Mouse (Mus musculus) CH12.LX (cell line): Measurements from ENCODE around the gene Iqca. TPM values are rescaled to one million over a fixed set of nuclear protein-coding genes. Genes with fewer than 3 reads are reported as not detected.

ENCODE experiments used
- DNase-seq: peaks from one replicate; pipeline ENCODE4 v3.0.0-alpha.2; 2013; ENCODE audit errors: extremely low read depth
- H3K27ac ChIP-seq: 2 replicates; pipeline ENCODE4 v1.5.1; 2012; ENCODE audit warnings: low read depth, mild to moderate bottlenecking, control low read depth, moderate library complexity; ENCODE audit not compliant: insufficient read depth
- H3K27me3 ChIP-seq: replicated peaks from 2 replicates; pipeline ENCODE3; 2012; ENCODE audit warnings: inconsistent platforms
- H3K36me3 ChIP-seq, 2 experiments: replicated peaks in 1 of 2; 2 replicates each; pipeline versions ENCODE3 to v1.6.1; 2012; ENCODE audit warnings: inconsistent platforms in 1 of 2, low read length in 1 of 2, mild to moderate bottlenecking in 1 of 2, mixed read lengths in 1 of 2, moderate library complexity in 1 of 2; ENCODE audit not compliant: control insufficient read depth in 1 of 2, insufficient read depth in 1 of 2
- H3K4me1 ChIP-seq, 2 experiments: 2 replicates each; pipeline ENCODE4 v1.6.1; 2012; ENCODE audit warnings: inconsistent platforms in 1 of 2, moderate library complexity in 1 of 2; ENCODE audit not compliant: insufficient read depth in 2 of 2, control insufficient read depth in 1 of 2
- H3K4me2 ChIP-seq: 2 replicates; pipeline ENCODE4 v1.6.1; 2012; ENCODE audit warnings: low read depth, mild to moderate bottlenecking, control low read depth; ENCODE audit not compliant: poor library complexity, insufficient read depth, severe bottlenecking
- H3K4me3 ChIP-seq, 3 experiments: fragments of 150-350 bp in 1 of 3; sonication (generic) in 1 of 3; replicated peaks in 1 of 3; 2 replicates each; pipeline versions ENCODE3 to v1.5.1; 2011 to 2012; ENCODE audit warnings: low read depth in 2 of 3, low read length in 2 of 3, mild to moderate bottlenecking in 2 of 3, moderate library complexity in 2 of 3, control low read depth in 1 of 3, improper control_type of control experiment in 1 of 3, inconsistent platforms in 1 of 3, mixed read lengths in 1 of 3; ENCODE audit not compliant: poor library complexity in 1 of 3
- H3K79me2 ChIP-seq: replicated peaks from 2 replicates; pipeline ENCODE4 v1.6.1; 2012; ENCODE audit warnings: mild to moderate bottlenecking, moderate library complexity; ENCODE audit not compliant: control insufficient read depth, poor library complexity, insufficient read depth, severe bottlenecking; ENCODE audit errors: extremely low read depth
- H3K9ac ChIP-seq: 2 replicates; pipeline ENCODE4 v1.6.1; 2012; ENCODE audit warnings: low read depth, mild to moderate bottlenecking, control low read depth, moderate library complexity; ENCODE audit not compliant: insufficient read depth
- H3K9me3 ChIP-seq: replicated peaks from 2 replicates; pipeline ENCODE3; 2012; ENCODE audit warnings: low read length, inconsistent platforms, mixed read lengths
- CHD2 ChIP-seq: IDR thresholded peaks from 2 replicates; pipeline ENCODE4 v1.6.1; 2011; ENCODE audit warnings: low read length, improper control_type of control experiment
- E2F4 ChIP-seq: IDR thresholded peaks from 2 replicates; pipeline ENCODE4 v1.6.1; 2011; ENCODE audit warnings: low read depth, low read length, improper control_type of control experiment; ENCODE audit not compliant: insufficient replicate concordance
- ELF1 ChIP-seq: IDR thresholded peaks from 2 replicates; pipeline ENCODE4 v1.6.1; 2014; ENCODE audit warnings: low read depth, mild to moderate bottlenecking, inconsistent platforms, low read length, improper control_type of control experiment
- EP300 ChIP-seq: IDR thresholded peaks from 2 replicates; pipeline ENCODE4 v1.6.1; 2011; ENCODE audit warnings: low read length, improper control_type of control experiment
- ETS1 ChIP-seq: conservative IDR thresholded peaks from 2 replicates; pipeline ENCODE4 v1.6.1; 2012; ENCODE audit warnings: low read depth, mild to moderate bottlenecking, inconsistent platforms, low read length, improper control_type of control experiment, moderate library complexity
- HCFC1 ChIP-seq: IDR thresholded peaks from 2 replicates; pipeline ENCODE4 v1.6.1; 2012; ENCODE audit warnings: low read depth, mild to moderate bottlenecking, inconsistent platforms, low read length, improper control_type of control experiment
- JUN ChIP-seq: IDR thresholded peaks from 2 replicates; pipeline ENCODE4 v1.6.1; 2011; ENCODE audit warnings: low read depth, mild to moderate bottlenecking, low read length, improper control_type of control experiment, moderate library complexity; ENCODE audit not compliant: insufficient read depth
- JUND ChIP-seq: conservative IDR thresholded peaks from 2 replicates; pipeline ENCODE4 v1.6.1; 2011; ENCODE audit warnings: low read depth, low read length, improper control_type of control experiment
- MYC ChIP-seq: IDR thresholded peaks from 2 replicates; pipeline ENCODE4 v1.6.1; 2011; ENCODE audit warnings: low read depth, mild to moderate bottlenecking, improper control_type of control experiment, low read length
- PAX5 ChIP-seq: IDR thresholded peaks from 2 replicates; pipeline ENCODE4 v1.6.1; 2012; ENCODE audit warnings: low read length, inconsistent platforms, mixed read lengths
- POLR2A ChIP-seq: IDR thresholded peaks from 2 replicates; pipeline ENCODE4 v1.6.1; 2011; ENCODE audit warnings: low read depth, mild to moderate bottlenecking, improper control_type of control experiment, low read length
- RAD21 ChIP-seq: IDR thresholded peaks from 2 replicates; pipeline ENCODE4 v1.6.1; 2011; ENCODE audit warnings: low read depth, mild to moderate bottlenecking, low read length, improper control_type of control experiment, moderate library complexity
- TBP ChIP-seq: conservative IDR thresholded peaks from 2 replicates; pipeline ENCODE4 v1.6.1; 2011; ENCODE audit warnings: low read depth, low read length, improper control_type of control experiment
- USF1 ChIP-seq: IDR thresholded peaks from 2 replicates; pipeline ENCODE4 v1.6.1; 2014; ENCODE audit warnings: low read depth, mild to moderate bottlenecking, inconsistent platforms, low read length, improper control_type of control experiment
- USF2 ChIP-seq: conservative IDR thresholded peaks from 2 replicates; pipeline ENCODE4 v1.6.1; 2011; ENCODE audit warnings: low read depth, low read length, improper control_type of control experiment
- ZMIZ1 ChIP-seq: IDR thresholded peaks from 2 replicates; pipeline ENCODE4 v1.6.1; 2012; ENCODE audit warnings: low read depth, mild to moderate bottlenecking, inconsistent platforms, low read length, improper control_type of control experiment
- ZNF384 ChIP-seq: IDR thresholded peaks from 2 replicates; pipeline ENCODE4 v1.6.1; 2012; ENCODE audit warnings: low read depth, low read length, improper control_type of control experiment, inconsistent platforms
- dilution Hi-C: fragments of 300-500 bp; cut with MboI; formaldehyde crosslinking; loops from 2 replicates; pipeline ENCODE4 v1.14.3; 2020; ENCODE audit warnings: low sequenced_read_pairs; ENCODE audit not compliant: extremely low pct_unique_long_range_greater_than_20kb, extremely low pct_ligation_motif_present
- in situ Hi-C: fragments of 300-500 bp; cut with MboI; formaldehyde crosslinking; loops from 3 replicates; pipeline ENCODE4 v1.14.3; 2019; ENCODE audit warnings: low sequenced_read_pairs, low pct_ligation_motif_present, low pct_unique_long_range_greater_than_20kb, mixed read lengths
- polyA plus RNA-seq: library from polyadenylated mRNA; unstranded; fragments of >175 nt; gene quantifications from 2 replicates; pipeline ENCODE4 v1.2.1, GENCODE M21; 2012; ENCODE audit warnings: low read depth; ENCODE audit not compliant: insufficient read length
- total RNA-seq, 2 experiments: library from RNA; depleted of rRNA; stranded (reverse); fragments of 300-350 nt in 1 of 2; fragments of >200 nt in 1 of 2; gene quantifications; 2 replicates each; pipeline ENCODE4 v1.2.3; 2012 to 2014

Gene Iqca
- total and polyA plus RNA-seq, 3 experiments: 0.19 TPM; not detected in 2

DNA sequence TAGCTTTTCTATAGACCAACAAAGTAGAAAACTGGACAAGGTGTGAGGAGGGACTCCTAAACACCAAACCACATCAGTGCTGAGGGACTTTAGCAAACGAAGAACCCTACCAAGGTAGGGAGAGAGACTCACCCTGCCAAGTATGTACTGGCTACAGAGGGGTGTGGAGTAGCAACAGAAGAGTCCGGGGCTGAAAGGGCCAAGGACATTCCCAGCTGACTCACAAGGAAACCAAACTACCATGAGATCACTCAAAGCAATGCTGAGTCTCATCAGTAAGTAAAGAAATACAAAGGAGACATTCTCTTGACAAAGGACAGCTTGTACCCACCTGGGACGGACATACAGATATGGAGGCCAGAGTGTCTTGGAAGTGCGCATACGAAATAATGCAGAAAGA lies 132.9 kb downstream of the Iqca start:
- Histone ChIP-seq H3K9me3 (no peaks in the 10 kb centered on the region), H3K27me3 (peaks cover 89% of the 10 kb centered on the region), H3K4me2 (no peak overlapping the region), H3K4me1 (no peaks in the 10 kb centered on the region), H3K27ac (no peak overlapping the region), H3K9ac (no peak overlapping the region), H3K79me2 (no peaks in the 10 kb centered on the region)
- in situ Hi-C loops: no loop called here
- no peak for DNase-seq
- dilution Hi-C loops: no loop called here
- TF ChIP-seq JUND (no peak), HCFC1 (no peak), CHD2 (no peak), USF1 (no peak), MYC (no peak), ZNF384 (no peak), EP300 (no peak), ELF1 (no peak), ZMIZ1 (no peak), POLR2A (no peak)
- TF ChIP-seq, all 38 proteins: peak for 0
- H3K36me3 ChIP-seq: no peaks in the 10 kb centered on the region
- H3K4me3 ChIP-seq: no peak overlapping the region

- no peak overlapping the region for H3K9ac ChIP-seq
- H3K4me2 ChIP-seq: no peak overlapping the region
- no peak overlapping the region for H3K27ac ChIP-seq
- no peak for TF ChIP-seq ETS1
- TF ChIP-seq POLR2A: no peak
- no peak for TF ChIP-seq PAX5
- TF ChIP-seq JUND: no peak
- no peak for TF ChIP-seq E2F4
- no peak for TF ChIP-seq USF2
- TF ChIP-seq, all 38 proteins: peak for 0
- no peak overlapping the region for H3K4me3 ChIP-seq
- no peak for DNase-seq
- in situ Hi-C loops (no loop called here), dilution Hi-C loops (no loop called here)
- peaks cover 3% of the 10 kb centered on the region for H3K9me3 ChIP-seq
- no peaks in the 10 kb centered on the region for H3K4me1 ChIP-seq
- H3K79me2 ChIP-seq: no peaks in the 10 kb centered on the region
- no peaks in the 10 kb centered on the region for H3K36me3 ChIP-seq
- H3K27me3 ChIP-seq: peaks cover 69% of the 10 kb centered on the region
Measured at GRCm38 (mm10) chr1:90018071-90018470, 135.1 kb downstream of the Iqca start.

GRCm38 (mm10) chr1:90014446-90014845 lies 138.8 kb downstream of the Iqca start, which contains the start of gene Asb18:
Gene Asb18 (minus strand): TSS chr1:90014666.
- peaks cover 3% of the 10 kb centered on the region for H3K9me3 ChIP-seq

More at GRCm38 (mm10) chr1:90014446-90014845, 138.8 kb downstream of the Iqca start, which contains the start of gene Asb18:
- H3K27me3 ChIP-seq: peaks cover 48% of the 10 kb centered on the region
- dilution Hi-C loops (no loop called here), in situ Hi-C loops (no loop called here)
- H3K79me2 ChIP-seq: no peaks in the 10 kb centered on the region
- H3K36me3 ChIP-seq: no peaks in the 10 kb centered on the region
- H3K27ac ChIP-seq: no peak within 1 kb of the TSS
- no peaks in the 10 kb centered on the region for H3K4me1 ChIP-seq
- DNase-seq: no peak
- TF ChIP-seq TBP (no peak), RAD21 (no peak), JUN (no peak), ZNF384 (no peak)
- H3K4me3 ChIP-seq: no peak within 1 kb of the TSS
- H3K9ac ChIP-seq: no peak within 1 kb of the TSS
- no peak within 1 kb of the TSS for H3K4me2 ChIP-seq
